Mouse (Mus musculus) c-Kit-positive CD71-positive TER-119-positive erythroid progenitor cells, embryonic 14.5 days (primary cell): ENCODE data around the gene Fgfr2.
A peak's percentile ranks its signal among the peaks of the same experiment; 100 is the strongest.

Experiments
- DNase-seq: peaks from one replicate; pipeline ENCODE4 v3.0.0-alpha.2; 2013; ENCODE audit warnings: low spot score

Fgfr2 gene

GRCm38 (mm10) chr7:131608049-131608448 is 1515.1 kb downstream of the Fgfr2 start:
- DNase-seq: no peak

GRCm38 (mm10) chr7:131605481-131605880 is 1517.7 kb downstream of the Fgfr2 start:
- DNase-seq: no peak

- no peak for DNase-seq
These were observed 1518.2 kb downstream of the Fgfr2 start for GRCm38 (mm10) chr7:131604946-131605345.

- DNase-seq: no peak
These were observed 1520.0 kb downstream of the Fgfr2 start for GRCm38 (mm10) chr7:131603186-131603585.

GRCm38 (mm10) chr7:131602106-131602505 is 1521.0 kb downstream of the Fgfr2 start:
- DNase-seq: no peak

- DNase-seq: no peak
These were observed 1524.7 kb downstream of the Fgfr2 start for GRCm38 (mm10) chr7:131598483-131598824.

GRCm38 (mm10) chr7:131597779-131598482 is 1525.2 kb downstream of the Fgfr2 start:
- DNase-seq: no peak

- DNase-seq: no peak
These were observed 1537.6 kb downstream of the Fgfr2 start for GRCm38 (mm10) chr7:131585551-131585950.

GRCm38 (mm10) chr7:131582178-131582577 is 1541.0 kb downstream of the Fgfr2 start:
- no peak for DNase-seq

GRCm38 (mm10) chr7:131575246-131575645 is 1547.9 kb downstream of the Fgfr2 start:
- no peak for DNase-seq

- no peak for DNase-seq
These were observed 1562.5 kb downstream of the Fgfr2 start for GRCm38 (mm10) chr7:131560697-131561042.

GRCm38 (mm10) chr7:131559986-131560696 is 1563.0 kb downstream of the Fgfr2 start, which contains the start of gene Bub3:
Bub3 (plus strand) TSS chr7:131560222.
- DNase-seq: peak; percentile 90

GRCm38 (mm10) chr7:131557751-131558150 is 1565.4 kb downstream of the Fgfr2 start:
- no peak for DNase-seq

- no peak for DNase-seq
These were observed 1566.4 kb downstream of the Fgfr2 start for GRCm38 (mm10) chr7:131556541-131557271.

GRCm38 (mm10) chr7:131556116-131556515 is 1567.0 kb downstream of the Fgfr2 start:
- DNase-seq: no peak

GRCm38 (mm10) chr7:131555301-131556081 is 1567.7 kb downstream of the Fgfr2 start:
- DNase-seq: no peak

- DNase-seq: no peak
These were observed 1568.6 kb downstream of the Fgfr2 start for GRCm38 (mm10) chr7:131554341-131555180.

- no peak for DNase-seq
These were observed 1569.4 kb downstream of the Fgfr2 start for GRCm38 (mm10) chr7:131553771-131554175.

- DNase-seq: no peak
These were observed 1570.4 kb downstream of the Fgfr2 start for GRCm38 (mm10) chr7:131552781-131553180.

- no peak for DNase-seq
These were observed 1571.0 kb downstream of the Fgfr2 start for GRCm38 (mm10) chr7:131551931-131552741.
